Mouse (Mus musculus) adrenal gland, adult 18-20 months (tissue): ENCODE measurements at regions not wholly inside any gene's neighbourhood (a gene's known extent, or its start where the extent isn't known, plus 50 kb on each side); places are given as distances from the start of the nearest gene placed in this dataset.
"Not testable (repeated sequence)": the region's sequence is repeated elsewhere in the genome, so short reads cannot be mapped to it uniquely, and the experiment has no call there.

Source experiments
- DNase-seq, 2 experiments: peaks; one replicate each; pipeline ENCODE4 v3.0.0; 2021 to 2022; ENCODE audit warnings: low spot score in 2 of 2

- DNase-seq: not testable (repeated sequence)
Measured at GRCm38 (mm10) chr14:16072534-16072933, 176.5 kb upstream of the Ngly1 start.

- DNase-seq: no peak
Measured at GRCm38 (mm10) chr14:16074089-16074488, 175.0 kb upstream of the Ngly1 start.

GRCm38 (mm10) chr14:16079096-16079495 is 170.0 kb upstream of the Ngly1 start:
- DNase-seq: no peak

- DNase-seq: not testable (repeated sequence)
Measured at GRCm38 (mm10) chr14:16087231-16087630, 161.8 kb upstream of the Ngly1 start.

GRCm38 (mm10) chr14:16092391-16093132 is 156.5 kb upstream of the Ngly1 start:
- DNase-seq: no peak

- no peak for DNase-seq
Measured at GRCm38 (mm10) chr14:16093133-16093505, 156.0 kb upstream of the Ngly1 start.

- DNase-seq: no peak
Measured at GRCm38 (mm10) chr14:16109414-16109813, 139.7 kb upstream of the Ngly1 start.

- DNase-seq: no peak
Measured at GRCm38 (mm10) chr14:16132672-16133071, 116.4 kb upstream of the Ngly1 start.

- no peak for DNase-seq
Measured at GRCm38 (mm10) chr14:16133410-16133809, 115.7 kb upstream of the Ngly1 start.

- DNase-seq: no peak
Measured at GRCm38 (mm10) chr14:16136187-16136586, 112.9 kb upstream of the Ngly1 start.

- DNase-seq: no peak
Measured at GRCm38 (mm10) chr14:16144299-16144698, 104.8 kb upstream of the Ngly1 start.

GRCm38 (mm10) chr14:16146811-16147210 is 102.3 kb upstream of the Ngly1 start:
- no peak for DNase-seq

GRCm38 (mm10) chr14:16151815-16152214 is 97.3 kb upstream of the Ngly1 start:
- DNase-seq: no peak

GRCm38 (mm10) chr14:16152702-16153101 is 96.4 kb upstream of the Ngly1 start:
- DNase-seq: no peak

GRCm38 (mm10) chr14:16155106-16155505 is 94.0 kb upstream of the Ngly1 start:
- no peak for DNase-seq

- no peak for DNase-seq
Measured at GRCm38 (mm10) chr14:16170226-16170625, 78.9 kb upstream of the Ngly1 start.

- DNase-seq: no peak
Measured at GRCm38 (mm10) chr14:16172261-16172660, 76.8 kb upstream of the Ngly1 start.

- no peak for DNase-seq
Measured at GRCm38 (mm10) chr14:16173292-16173691, 75.8 kb upstream of the Ngly1 start.

GRCm38 (mm10) chr14:16178227-16178626 is 70.9 kb upstream of the Ngly1 start:
- DNase-seq: no peak

GRCm38 (mm10) chr14:16181822-16182221 is 67.3 kb upstream of the Ngly1 start:
- no peak for DNase-seq

- no peak for DNase-seq
Measured at GRCm38 (mm10) chr14:16185246-16185645, 63.8 kb upstream of the Ngly1 start.
